Mouse (Mus musculus): ENCODE measurements around the gene Xpr1. TPM values are rescaled to one million over a fixed set of nuclear protein-coding genes. Genes with fewer than 3 reads are reported as not detected.

Gene Xpr1
- total RNA-seq, 4 experiments from 2014 or later, result 47.8 to 56.6 (median 50.9) TPM

DNA sequence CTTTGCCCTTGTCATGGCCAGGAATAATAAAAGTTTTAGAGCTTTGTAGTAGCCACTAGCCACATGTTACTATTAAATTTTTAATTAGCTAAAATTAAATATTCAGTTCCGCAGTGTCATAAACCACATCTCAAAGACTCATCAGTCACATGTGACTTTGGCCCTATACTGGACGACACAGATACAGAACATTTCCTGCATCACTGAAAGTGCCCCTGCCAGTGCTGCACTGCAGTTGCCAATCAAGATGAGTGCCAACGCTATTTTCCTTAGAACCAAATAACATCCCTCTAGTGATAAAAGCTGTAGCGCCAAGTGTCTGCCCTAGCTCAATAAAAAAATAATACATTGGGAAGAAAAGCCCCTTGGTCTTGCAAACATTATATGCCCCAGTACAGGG lies 17.2 kb downstream of the Xpr1 start:
- no peak for DNase-seq

DNA sequence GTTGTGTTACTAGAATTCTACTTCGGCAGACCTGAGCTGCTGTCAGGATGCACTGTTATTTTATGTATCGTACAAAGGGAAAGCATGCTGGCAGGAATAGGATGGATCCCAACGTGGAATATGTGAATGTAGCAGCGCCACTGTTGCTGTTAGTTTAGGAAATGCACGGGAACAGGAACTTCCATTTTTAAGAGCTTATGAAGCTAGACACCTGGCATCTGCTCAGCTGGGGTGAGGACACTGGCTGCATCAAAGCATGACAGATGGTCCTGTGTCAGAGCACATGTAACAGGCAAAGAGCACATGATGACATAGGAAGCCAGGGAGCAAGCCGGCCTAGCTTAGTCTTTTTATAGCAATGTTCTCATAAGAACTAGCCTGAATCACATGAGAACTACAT lies 22.4 kb downstream of the Xpr1 start:
- DNase-seq, result no peak

- DNase-seq, result no peak
Measured at GRCm38 (mm10) chr1:155394021-155394420, 23.2 kb downstream of the Xpr1 start.

- no peak for DNase-seq
Measured at GRCm38 (mm10) chr1:155392825-155393224, 24.4 kb downstream of the Xpr1 start.

- DNase-seq, result no peak
Measured at GRCm38 (mm10) chr1:155391537-155391936, 25.7 kb downstream of the Xpr1 start.

DNA sequence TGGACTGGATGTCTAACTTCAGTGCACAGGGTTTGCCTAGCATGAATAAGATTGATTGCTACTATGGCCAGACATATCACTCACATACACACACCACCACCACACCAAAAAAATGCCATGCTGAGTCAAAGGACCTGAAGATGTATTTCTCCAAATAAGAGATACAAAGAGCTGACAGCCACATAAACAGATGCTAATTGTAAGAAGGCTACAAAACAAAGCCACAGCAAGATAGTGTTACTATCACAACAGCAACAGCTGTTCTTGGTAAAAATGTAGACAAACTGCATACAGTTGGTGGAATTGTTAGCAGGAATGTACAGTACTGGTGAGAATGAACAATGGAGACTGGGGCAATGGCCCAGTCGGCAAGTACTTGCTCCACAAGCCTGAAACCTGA lies 28.8 kb downstream of the Xpr1 start:
- no peak for DNase-seq

- no peak for DNase-seq
Measured at GRCm38 (mm10) chr1:155386551-155386950, 30.7 kb downstream of the Xpr1 start.

DNA sequence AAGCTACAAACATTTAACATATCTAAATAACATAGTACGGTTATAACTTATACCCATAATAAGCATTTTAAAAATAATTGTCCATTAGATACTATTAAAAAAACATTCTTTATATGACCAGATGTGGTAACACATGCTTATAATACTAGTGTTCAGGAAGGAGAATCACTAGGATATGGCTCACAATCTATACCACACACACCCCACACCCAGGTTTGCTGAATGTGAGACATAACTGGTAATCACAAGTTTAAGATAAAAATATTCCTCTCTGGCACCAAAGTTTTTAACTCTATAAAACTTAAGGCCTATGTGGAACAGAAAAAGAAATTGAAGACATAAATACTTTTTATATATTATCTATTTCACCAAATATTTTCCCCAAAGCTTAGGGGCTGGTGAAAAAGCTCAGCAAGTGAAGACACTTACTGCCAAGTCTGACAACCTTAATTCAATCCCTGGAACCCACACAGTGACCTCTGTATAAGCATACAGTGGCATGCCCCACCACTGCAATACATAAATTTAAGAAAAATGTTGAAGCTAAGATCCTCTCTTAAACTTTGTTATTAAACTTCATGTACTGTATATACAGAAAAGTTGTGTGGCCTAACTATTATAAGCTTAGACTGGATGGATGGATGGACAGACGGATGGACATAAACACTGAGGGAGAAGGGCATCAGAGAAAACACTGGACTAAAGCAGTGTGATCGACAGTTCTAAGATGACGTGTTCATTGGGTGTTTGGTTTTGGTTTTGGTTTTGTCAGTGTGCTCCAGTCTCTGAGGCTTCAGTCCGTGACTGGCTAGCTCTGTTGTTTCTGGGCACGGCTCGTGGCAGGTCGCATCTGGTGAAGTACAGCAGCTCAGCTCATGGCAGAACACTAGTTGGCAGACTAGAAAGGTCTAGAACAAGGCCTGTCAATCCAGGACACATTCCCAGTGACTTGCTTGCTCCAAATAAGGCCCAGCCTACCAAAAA lies 33.6 kb downstream of the Xpr1 start:
- no peak for DNase-seq

- no peak for DNase-seq
Measured at GRCm38 (mm10) chr1:155381931-155382330, 35.3 kb downstream of the Xpr1 start.

DNA sequence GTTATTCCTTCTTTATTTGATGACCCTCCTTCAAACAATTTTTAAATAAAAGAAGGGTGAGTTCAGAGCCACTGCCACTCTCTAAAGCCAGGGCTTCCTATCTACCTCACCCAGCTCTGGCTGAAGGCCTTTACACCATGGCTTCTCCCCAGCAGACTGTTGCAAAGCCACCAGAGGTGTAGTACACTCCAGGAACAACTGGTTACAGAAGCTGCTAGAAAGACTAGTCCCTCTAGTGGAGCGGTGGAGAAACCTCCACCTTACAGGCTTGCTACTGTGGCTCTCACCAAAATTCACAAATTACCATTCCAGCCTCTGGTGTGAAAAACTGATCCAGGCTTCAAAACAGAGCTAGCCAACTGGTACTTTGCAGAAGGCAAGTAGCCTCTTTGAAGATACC lies 37.9 kb downstream of the Xpr1 start:
- DNase-seq, result no peak

DNA sequence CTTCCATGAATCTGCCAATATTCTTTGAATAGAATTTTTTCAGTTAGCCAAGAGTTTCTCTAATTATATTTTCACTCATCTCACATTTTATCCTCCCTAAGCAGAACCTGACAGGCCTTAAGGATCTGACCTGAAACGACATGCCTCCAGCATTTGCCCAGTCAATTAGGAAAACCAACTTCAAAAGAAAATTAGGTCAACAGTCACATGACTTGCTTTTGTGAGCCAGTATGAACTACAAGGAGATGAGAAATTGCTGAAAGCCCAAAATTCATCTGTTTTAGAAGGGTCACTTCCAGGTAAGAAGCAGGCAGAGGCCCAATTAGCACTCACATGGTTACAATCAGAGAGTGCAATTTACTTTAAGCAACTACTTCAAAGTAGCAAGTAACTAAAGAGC lies 44.4 kb downstream of the Xpr1 start:
- no peak for DNase-seq

- no peak for DNase-seq
Measured at GRCm38 (mm10) chr1:155370075-155370658, 47.0 kb downstream of the Xpr1 start.

DNA sequence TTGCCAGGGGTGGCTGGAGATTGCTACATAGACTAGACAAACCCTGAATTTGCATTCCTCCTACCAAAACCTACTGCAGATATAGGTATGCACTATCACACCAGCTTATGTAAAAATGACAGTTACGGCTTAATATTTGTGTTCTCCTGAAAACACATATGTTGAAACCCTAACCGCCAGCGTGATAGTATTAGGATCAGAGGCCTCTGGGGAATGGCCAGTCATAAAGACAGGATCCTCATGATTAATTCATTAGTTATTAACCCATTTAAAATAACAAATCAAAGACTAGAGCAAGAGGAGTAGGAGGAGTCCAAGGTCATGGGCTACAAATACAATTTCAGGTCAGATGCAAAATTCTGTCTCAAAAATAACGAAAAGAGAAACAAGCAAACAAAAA lies 50.8 kb downstream of the Xpr1 start:
- DNase-seq, result no peak

- no peak for DNase-seq
Measured at GRCm38 (mm10) chr1:155361502-155362126, 55.6 kb downstream of the Xpr1 start.

DNA sequence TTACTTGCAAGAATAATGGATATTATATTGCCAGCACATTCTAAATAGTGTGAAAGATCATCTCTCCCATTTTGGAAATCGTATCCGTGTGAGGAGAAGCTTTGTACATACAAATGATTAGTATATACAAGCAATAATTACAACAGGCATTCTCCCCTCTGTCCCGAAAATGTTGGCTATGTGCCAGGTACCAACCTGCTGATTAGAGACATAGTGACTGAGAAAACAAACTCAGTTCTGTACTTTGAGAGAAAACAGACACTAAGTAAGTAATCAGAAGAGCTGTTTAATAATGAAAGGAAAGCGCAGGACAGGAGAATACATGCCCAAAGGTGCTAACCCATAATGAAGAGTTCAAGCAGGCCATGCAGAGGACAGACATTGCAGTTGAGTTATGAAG lies 64.1 kb downstream of the Xpr1 start:
- DNase-seq, result no peak

DNA sequence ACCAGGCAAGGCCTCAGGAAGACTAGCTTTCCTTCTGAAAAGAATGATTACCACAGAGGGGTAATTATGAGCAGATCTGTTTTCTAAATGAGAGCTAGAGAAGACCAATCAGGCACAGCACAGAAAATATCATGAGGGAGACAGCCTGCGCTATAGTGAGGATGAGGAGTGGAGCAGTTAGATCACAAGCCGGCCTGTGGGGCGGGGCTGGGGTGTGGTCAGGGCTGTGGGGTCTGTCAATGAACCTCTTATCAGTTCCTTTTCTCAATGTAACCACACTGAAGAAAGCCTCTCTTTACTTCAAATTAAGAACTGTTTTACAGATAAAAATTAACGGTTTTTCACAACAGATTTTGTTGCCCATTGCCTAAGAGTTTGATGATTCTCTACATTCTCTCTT lies 65.7 kb downstream of the Xpr1 start:
- no peak for DNase-seq

DNA sequence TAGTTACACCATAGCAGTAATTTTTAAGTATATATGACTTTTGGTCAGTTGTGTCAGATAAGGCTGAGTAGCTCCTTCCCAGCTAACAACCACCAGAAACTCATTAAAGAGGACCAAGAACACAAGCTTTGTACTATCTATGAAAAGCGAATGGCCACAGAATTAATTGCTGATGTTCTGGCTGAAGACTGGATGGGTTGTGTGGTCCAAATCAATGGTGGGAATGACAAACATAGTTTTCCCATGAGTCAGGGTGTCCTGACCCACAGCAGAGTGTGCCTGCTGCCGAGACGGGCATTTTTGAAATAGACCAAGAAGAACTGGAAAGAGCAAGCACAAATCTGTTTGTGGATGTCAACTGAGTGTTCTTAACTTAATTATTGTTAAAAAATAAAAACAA lies 68.7 kb downstream of the Xpr1 start:
- no peak for DNase-seq

GRCm38 (mm10) chr1:155347339-155347738 lies 69.9 kb downstream of the Xpr1 start:
- no peak for DNase-seq

DNA sequence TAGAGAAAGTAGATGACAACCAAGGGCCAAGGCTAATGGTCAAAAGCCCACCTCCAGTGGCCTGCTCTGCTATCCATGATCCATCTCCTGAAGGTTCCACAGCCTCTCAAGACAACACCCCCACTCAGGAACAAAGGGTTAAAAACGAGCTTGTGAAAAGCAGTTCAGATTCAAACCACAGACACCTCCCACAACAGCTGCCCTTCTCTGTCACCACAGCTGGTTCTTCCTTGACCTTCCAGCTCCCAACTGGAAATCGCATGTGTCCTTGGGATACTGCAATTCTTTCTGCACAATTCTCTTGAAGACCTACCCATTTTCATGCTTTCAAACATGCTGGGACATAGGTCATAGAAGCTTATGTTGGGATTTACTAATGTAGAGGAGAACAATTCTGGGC lies 73.2 kb downstream of the Xpr1 start:
- no peak for DNase-seq

DNA sequence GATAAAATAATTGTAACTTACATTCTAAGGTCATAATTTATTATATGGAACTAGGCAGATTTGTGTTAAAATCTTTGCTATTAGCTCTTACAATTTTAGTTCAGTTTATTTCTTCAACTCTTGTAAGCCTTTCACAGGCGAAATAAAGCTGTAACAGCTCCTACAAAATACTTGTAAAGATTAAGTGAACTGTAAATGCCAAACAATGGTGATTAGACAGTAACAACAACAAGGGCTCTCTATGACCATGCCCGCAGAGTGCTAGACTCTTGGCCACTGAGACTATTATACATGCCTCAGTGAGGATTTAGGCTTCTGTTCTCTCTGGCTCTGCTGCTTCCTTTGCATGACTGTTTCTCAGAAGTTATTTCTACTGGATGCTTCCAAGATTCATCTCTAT lies 77.6 kb downstream of the Xpr1 start:
- DNase-seq, result no peak

DNA sequence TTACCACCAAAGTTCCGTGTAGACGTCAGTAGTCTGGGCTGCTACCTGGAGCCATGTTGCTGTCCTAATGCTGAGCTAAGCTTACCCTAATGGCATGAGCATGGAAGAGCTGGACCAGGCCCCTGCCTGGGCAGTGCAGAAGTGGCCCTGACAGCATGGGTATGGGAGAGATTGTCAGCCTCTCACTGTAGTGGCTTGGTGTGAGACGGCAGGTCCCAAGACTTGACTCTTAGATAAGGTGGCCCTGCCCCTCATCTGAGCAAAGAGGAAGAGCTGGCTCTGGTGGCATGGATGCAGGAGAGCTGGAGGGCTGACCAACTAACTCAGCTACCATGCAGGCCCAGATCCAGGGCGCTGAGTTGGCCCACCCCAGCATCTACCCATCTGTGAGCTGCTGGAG lies 79.9 kb downstream of the Xpr1 start:
- DNase-seq, result no peak

GRCm38 (mm10) chr1:155335963-155336362 lies 81.3 kb downstream of the Xpr1 start:
- DNase-seq, result no peak

DNA sequence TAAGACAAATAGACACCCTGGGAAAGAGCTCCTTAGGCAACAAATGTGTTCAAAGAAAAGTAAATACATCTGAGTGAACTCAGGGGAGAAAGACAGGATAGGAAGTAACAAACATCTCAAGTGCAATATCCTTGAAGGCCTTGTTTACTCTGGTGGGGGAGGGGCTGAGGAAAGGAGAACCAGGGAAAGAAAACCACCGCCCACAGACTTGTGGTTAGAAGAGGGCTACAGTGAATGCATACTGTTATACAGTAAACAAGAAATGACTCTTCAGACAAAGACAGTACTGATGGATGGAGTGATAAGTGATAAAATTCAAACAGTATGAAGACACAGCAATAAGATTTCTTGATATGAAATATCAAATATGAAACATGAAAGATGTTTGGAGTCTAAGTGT lies 95.0 kb downstream of the Xpr1 start:
- no peak for DNase-seq
